Mouse (Mus musculus): ENCODE results near the gene Ugt1a6b. TPM values are rescaled to one million over a fixed set of nuclear protein-coding genes. Genes with fewer than 3 reads are reported as not detected.
"Not testable (repeated sequence)": the region's sequence is repeated elsewhere in the genome, so short reads cannot be mapped to it uniquely, and the experiment has no call there.

Gene Ugt1a6b
- total RNA-seq, 1 experiment from 2014 or later: 11.5 TPM

- DNase-seq: no peak
Observed at GRCm38 (mm10) chr1:88199996-88200395, 96.9 kb downstream of the Ugt1a6b start.

DNA sequence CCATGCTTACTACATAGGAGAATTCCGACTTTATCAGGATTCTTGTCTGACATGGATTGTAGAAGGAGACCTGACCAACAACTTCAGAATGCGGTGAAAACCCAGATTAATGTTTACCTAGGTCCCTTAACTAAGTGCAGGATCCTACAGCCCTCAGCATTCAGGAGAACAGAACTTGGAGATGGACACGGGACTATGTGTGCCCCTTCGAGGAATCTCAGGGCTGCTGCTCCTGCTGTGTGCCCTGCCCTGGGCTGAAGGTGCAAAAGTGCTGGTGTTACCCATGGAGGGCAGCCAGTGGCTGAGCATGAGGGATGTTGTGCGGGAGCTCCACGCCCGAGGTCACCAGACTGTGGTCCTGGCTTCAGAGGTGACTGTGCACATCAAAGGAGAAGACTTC is 97.4 kb downstream of the Ugt1a6b start, which contains the start of gene Ugt1a2:
Ugt1a2 (plus strand) TSS at position 146 of the 400 bp plus-strand sequence.
- DNase-seq: no peak

DNA sequence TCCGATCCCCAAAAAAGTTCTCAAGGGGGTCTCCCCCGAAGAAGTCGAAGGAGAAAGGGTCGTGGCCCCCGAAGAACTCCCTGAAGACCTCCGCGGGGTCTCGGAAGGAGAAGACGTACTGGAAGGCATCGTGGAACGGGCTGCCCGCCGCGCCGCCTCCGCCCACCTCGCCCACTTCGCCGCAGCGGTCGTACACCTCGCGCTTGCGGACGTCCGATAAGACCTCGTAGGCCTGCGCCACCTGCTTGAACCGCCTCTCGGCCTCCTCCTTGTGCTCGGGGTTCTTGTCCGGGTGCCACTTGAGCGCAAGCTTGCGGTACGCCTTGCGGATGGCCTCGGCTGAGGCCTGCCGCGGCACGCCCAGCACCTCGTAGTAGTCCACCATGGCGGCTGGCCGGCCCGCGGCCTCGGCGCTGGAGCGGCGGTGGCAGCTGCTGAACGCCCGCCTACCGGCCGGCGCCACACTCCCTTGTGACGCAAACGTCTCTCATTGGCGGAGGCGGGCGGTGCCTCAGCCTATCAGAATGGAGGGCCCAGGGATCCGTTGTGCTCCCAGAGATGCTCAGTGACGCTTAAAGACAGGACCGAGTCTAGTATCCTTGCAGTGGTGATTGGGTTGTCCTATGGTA is 102.4 kb downstream of the Ugt1a6b start, which contains the start of gene Dnajb3:
Dnajb3 (minus strand) TSS at position 489 of the 629 bp plus-strand sequence.
- DNase-seq: peak; percentile 84

- DNase-seq: no peak
Observed at GRCm38 (mm10) chr1:88206843-88207479, 103.9 kb downstream of the Ugt1a6b start.

- DNase-seq: peak; percentile 15
Observed at GRCm38 (mm10) chr1:88211812-88212211, 108.8 kb downstream of the Ugt1a6b start, which contains the start of gene Ugt1a1. Gene Ugt1a1 (plus strand): TSS chr1:88211959.

GRCm38 (mm10) chr1:88212341-88213045 is 109.4 kb downstream of the Ugt1a6b start:
- peak; percentile 12 for DNase-seq

DNA sequence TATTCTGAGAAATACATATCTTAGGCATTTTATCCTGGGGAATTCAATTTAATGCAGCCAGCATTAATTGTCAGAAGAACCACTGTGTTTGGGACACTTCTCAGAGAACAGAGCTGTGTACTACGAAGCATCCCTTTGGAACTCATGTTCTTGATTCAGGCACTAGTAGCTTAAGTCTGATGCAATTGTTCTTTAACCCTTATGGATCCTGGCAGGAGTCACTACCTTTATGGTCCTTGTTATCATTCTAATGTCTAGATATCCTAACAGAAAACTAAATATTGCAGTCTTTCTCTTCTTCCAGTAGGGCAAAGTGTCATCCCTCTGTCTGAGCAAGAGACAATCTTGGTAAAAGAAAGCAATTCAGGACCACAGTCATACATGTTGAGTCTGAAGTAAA is 110.0 kb downstream of the Ugt1a6b start:
- no peak for DNase-seq

GRCm38 (mm10) chr1:88213766-88214461 is 110.9 kb downstream of the Ugt1a6b start:
- DNase-seq: peak; percentile 23

- DNase-seq: no peak
Observed at GRCm38 (mm10) chr1:88214462-88214952, 111.5 kb downstream of the Ugt1a6b start.

DNA sequence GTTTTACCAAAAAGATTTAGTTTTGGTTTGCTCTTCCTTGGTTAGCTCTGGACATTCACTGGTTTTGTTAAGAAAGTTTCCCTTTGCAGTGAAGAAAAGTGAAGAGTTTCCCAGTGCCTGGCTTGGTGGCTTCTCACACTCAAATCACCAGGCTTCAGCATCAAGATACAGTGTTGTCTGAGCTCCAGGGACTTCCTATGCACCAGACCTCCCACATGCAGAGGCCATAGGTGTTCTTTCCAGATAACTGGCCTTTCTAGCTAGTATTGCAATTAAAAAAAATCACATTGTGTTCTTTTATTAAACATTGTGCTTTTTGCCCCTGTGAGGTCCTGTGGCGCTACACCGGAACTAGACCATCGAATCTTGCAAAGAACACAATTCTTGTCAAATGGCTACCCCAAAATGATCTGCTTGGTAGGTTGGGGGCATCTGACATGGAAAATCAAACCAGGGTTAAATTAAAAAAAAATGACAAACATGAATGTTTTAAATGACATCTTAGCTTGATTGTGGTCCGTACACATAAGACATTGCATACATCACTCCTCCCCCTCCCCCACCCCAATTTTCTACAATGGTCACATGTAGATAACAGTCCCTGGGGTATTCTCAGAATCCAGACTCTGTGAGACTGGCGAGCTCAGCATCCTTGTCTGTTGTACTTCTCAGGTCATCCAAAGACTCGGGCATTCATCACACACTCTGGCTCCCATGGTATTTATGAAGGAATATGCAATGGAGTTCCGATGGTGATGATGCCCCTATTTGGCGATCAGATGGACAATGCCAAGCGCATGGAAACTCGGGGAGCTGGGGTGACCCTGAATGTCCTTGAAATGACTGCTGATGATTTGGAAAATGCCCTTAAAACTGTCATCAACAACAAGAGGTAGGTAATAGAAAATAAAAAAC is 112.7 kb downstream of the Ugt1a6b start:
- DNase-seq: no peak

GRCm38 (mm10) chr1:88216551-88216950 is 113.5 kb downstream of the Ugt1a6b start:
- no peak for DNase-seq

DNA sequence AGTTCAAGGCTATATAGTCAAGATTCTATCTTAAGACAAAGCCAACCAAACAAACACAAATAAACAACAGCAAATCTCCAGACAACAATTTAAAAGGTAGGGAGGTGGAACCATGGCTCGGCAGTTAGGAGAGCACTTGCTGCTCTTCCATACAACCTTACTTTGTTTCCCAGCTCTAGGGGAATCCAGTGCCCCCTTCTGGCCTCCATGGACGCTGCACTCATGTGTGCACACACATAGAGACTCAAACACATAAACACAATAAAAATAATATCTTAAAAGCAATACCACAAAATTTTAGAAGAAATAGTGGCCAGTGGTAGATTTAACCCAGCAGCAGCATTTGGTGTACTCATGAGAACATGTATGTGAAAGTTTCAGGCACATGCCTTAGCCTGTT is 114.1 kb downstream of the Ugt1a6b start:
- DNase-seq: no peak

DNA sequence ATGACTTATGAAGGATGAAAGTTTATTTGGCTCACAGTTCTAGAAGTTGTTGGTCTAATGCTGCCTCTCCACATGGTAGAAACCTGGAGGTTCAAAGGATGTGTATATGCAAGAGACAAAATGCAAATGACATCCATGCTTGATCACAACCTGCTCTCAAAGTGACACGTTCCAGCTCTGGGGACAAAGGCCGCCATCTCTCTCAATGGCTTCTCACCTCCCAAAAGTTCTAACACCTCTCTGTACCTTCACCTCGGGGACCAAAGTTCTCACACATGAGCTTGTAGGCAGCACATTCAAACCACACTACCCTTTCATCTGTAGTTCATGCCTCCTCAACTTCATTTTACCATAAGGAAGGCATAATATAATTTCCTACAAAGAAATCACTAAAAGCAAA is 114.5 kb downstream of the Ugt1a6b start:
- DNase-seq: no peak

DNA sequence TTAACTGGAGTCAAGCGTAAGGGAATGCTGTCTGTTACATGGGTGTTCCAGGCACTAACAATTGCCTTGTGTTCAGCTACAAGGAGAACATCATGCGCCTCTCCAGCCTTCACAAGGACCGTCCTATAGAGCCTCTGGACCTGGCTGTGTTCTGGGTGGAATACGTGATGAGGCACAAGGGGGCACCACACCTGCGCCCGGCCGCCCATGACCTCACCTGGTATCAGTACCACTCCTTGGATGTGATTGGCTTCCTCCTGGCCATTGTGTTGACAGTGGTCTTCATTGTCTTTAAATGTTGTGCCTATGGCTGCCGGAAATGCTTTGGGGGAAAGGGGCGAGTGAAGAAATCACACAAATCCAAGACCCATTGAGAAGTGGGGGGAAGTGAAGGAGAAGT is 115.0 kb downstream of the Ugt1a6b start:
- DNase-seq: no peak

DNA sequence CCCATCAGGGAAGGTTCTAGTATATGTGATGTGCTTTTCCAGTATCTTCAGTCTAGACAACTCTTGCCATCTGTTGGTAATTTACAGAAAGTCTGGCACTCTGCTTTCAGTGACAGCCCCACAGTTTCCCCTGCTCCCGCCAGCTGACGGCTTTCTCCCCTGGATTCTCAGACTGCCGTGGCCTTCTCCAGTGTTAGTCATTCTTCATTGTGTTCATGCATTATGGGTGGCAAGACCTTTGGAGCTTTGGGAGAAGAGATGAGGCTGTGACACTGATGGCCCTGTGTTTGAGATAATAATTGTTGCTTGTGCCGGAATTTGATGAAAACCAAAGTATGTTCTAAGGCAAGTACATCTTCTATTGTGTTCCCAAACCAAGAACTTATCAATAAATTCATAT is 115.5 kb downstream of the Ugt1a6b start:
- no peak for DNase-seq

GRCm38 (mm10) chr1:88219054-88219453 is 116.0 kb downstream of the Ugt1a6b start:
- DNase-seq: peak; percentile 7

DNA sequence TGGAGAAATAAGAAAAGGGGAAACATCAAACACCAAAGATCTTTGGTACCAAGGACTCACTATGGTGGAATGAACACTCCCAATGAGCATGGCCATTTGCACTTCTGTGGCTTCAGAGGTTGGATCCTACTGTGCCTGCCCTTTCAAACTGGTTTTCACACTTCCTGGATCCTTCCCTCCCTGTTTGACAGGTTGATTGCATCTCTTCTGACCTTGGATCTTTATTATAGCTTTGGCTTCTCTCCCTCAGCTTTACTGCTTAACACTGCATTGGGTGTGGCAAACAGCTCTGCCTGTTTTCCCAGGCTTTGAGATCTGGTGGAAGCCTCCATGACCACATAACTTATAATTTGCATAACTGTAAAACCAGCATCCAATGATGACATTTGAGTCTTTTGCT is 117.3 kb downstream of the Ugt1a6b start:
- DNase-seq: no peak

- no peak for DNase-seq
Observed at GRCm38 (mm10) chr1:88222216-88222615, 119.2 kb downstream of the Ugt1a6b start.

DNA sequence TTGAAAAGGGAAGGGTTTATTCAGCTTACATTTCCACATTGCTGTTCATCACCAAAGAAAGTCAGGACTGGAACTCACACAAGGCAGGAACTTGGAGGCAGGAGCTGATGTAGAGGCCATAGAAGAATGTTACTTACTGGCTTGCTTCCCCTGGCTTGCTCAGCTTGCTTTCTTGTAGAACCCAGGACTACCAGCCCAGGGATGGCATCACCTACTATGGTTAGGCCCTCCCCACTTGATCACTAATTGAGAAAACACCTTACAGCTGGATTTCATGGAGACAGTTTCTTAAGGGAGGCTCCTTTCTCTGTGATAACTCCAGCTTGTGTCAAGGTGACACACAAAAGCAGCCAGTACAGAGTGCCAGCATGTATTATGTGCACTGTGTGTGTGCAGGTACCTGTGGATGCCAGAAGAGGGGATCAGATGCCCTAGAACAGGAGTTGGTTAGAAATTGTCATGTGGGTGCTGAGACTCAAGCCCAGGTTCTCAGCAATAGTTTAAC is 120.0 kb downstream of the Ugt1a6b start:
- not testable (repeated sequence) for DNase-seq

GRCm38 (mm10) chr1:88223591-88223990 is 120.5 kb downstream of the Ugt1a6b start:
- DNase-seq: peak; percentile 33

Measured in adrenal gland, postnatal 14 days (tissue).